Mouse (Mus musculus): ENCODE results near the gene Tmem131. TPM values are rescaled to one million over a fixed set of nuclear protein-coding genes. Genes with fewer than 3 reads are reported as not detected.

Tmem131 gene
- polyA plus RNA-seq, 2 experiments = 10.6 to 14.9 TPM

GRCm38 (mm10) chr1:36839858-36840257, 103.6 kb downstream of the Tmem131 start:
- Histone ChIP-seq H3K4me3 (ENCODE audit: insufficient read depth in 1 of 2, low read depth in 2 of 2, low read length in 2 of 2) (no peak overlapping the region), H3K9me3 (ENCODE audit: control insufficient read depth, low read length) (no peaks in the 10 kb centered on the region), H3K9ac (replicated peaks) (no peak overlapping the region), H3K27me3 (ENCODE audit: control insufficient read depth, insufficient read depth, low read length) (no peaks in the 10 kb centered on the region), H3K4me1 (replicated peaks; ENCODE audit: control insufficient read depth in 2 of 2, insufficient read depth in 2 of 2, low read length in 1 of 2) (peaks cover 3 to 11% of the 10 kb centered on the region in 2 experiments; a peak in 3 of 4 replicates), H3K4me2 (ENCODE audit: low read depth) (no peak overlapping the region), H3K36me3 (replicated peaks; ENCODE audit: control insufficient read depth, insufficient read depth, low read depth) (peaks cover 44% of the 10 kb centered on the region), H3K27ac (no peak overlapping the region)
- 64% methylated on average over 3 of the region's 3 CpGs for WGBS (ENCODE audit: insufficient replicate concordance)
- no peak for DNase-seq (ENCODE audit: low read depth in 3 of 3, low spot score in 3 of 3)
- TF ChIP-seq CTCF (IDR thresholded peaks at IDR 0.05; ENCODE audit: low read depth) = no peak
- no peak for ATAC-seq (ENCODE audit: insufficient read depth)

DNA sequence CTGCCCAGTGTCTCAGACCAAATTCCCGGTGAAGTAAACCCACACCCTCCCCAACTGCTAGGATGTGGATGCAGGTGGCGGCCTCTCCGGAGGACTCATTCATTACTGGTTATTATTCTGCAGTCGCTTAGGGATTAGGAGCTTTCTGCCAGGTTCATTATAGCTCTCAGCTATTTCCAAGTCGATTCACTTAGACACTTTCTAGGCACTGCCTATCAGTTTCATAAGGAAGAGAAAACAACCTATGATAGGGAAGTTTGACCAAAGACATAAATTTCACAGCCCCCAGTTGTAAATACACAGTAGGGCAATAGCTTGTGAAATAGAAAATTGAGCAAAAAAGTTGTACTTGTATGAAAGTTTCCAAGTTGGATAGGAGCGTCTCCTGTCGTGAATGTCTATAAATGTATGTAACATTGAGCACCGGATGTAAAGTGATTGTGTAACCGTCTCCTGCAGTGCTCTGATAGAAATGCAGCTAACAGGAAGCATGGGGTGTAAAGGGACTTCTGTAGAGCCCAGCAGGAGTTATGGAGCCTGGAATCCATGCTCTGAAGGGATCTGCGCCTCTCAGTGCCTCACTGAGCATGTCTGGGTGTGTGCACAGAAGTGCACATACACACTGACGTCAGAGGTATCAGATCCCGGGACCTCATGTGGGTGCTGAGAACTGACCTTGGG, 107.1 kb downstream of the Tmem131 start:
- H3K4me1 ChIP-seq (replicated peaks; ENCODE audit: control insufficient read depth in 2 of 2, insufficient read depth in 2 of 2, low read length in 1 of 2) = peaks cover 3 to 11% of the 10 kb centered on the region in 2 experiments; a peak in 3 of 4 replicates
- H3K36me3 ChIP-seq (replicated peaks; ENCODE audit: control insufficient read depth, insufficient read depth, low read depth) = peaks cover 69% of the 10 kb centered on the region
- H3K9me3 ChIP-seq (ENCODE audit: control insufficient read depth, low read length) = no peaks in the 10 kb centered on the region
- TF ChIP-seq CTCF (IDR thresholded peaks at IDR 0.05; ENCODE audit: low read depth) (no peak), EP300 (IDR thresholded peaks at IDR 0.05; ENCODE audit: low read depth) (no peak)
- ATAC-seq (ENCODE audit: insufficient read depth) (no peak), DNase-seq (ENCODE audit: low read depth in 3 of 3, low spot score in 3 of 3) (no peak)
- H3K4me2 ChIP-seq (ENCODE audit: low read depth) = no peak overlapping the region
- H3K27me3 ChIP-seq (ENCODE audit: control insufficient read depth, insufficient read depth, low read length) = no peaks in the 10 kb centered on the region
- WGBS (ENCODE audit: insufficient replicate concordance) = 62% methylated on average over 12 of the region's 12 CpGs
- no peak overlapping the region for H3K27ac ChIP-seq
- no peak overlapping the region for H3K4me3 ChIP-seq (ENCODE audit: insufficient read depth in 1 of 2, low read depth in 2 of 2, low read length in 2 of 2)
- H3K9ac ChIP-seq (replicated peaks) = no peak overlapping the region

- Histone ChIP-seq H3K9me3 (ENCODE audit: control insufficient read depth, low read length) (no peaks in the 10 kb centered on the region), H3K27me3 (ENCODE audit: control insufficient read depth, insufficient read depth, low read length) (no peaks in the 10 kb centered on the region), H3K27ac (no peak overlapping the region), H3K4me3 (ENCODE audit: insufficient read depth in 1 of 2, low read depth in 2 of 2, low read length in 2 of 2) (no peak overlapping the region), H3K9ac (replicated peaks) (no peak overlapping the region), H3K4me1 (replicated peaks; ENCODE audit: control insufficient read depth in 2 of 2, insufficient read depth in 2 of 2, low read length in 1 of 2) (peaks cover 1 to 6% of the 10 kb centered on the region in 2 experiments; a peak in 3 of 4 replicates), H3K4me2 (ENCODE audit: low read depth) (no peak overlapping the region), H3K36me3 (replicated peaks; ENCODE audit: control insufficient read depth, insufficient read depth, low read depth) (peaks cover 75% of the 10 kb centered on the region)
- DNase-seq (ENCODE audit: low read depth in 3 of 3, low spot score in 3 of 3) (no peak), ATAC-seq (ENCODE audit: insufficient read depth) (peak; percentile 73)
- 32% methylated on average over 3 of the region's 3 CpGs for WGBS (ENCODE audit: insufficient replicate concordance)
- TF ChIP-seq CTCF (IDR thresholded peaks at IDR 0.05; ENCODE audit: low read depth) (no peak), EP300 (IDR thresholded peaks at IDR 0.05; ENCODE audit: low read depth) (peak; percentile 85)
Measured at GRCm38 (mm10) chr1:36835593-36835992, 107.9 kb downstream of the Tmem131 start.

GRCm38 (mm10) chr1:36834090-36834489, 109.4 kb downstream of the Tmem131 start:
- DNase-seq (ENCODE audit: low read depth in 3 of 3, low spot score in 3 of 3) (no peak), ATAC-seq (ENCODE audit: insufficient read depth) (no peak)
- H3K4me3 ChIP-seq (ENCODE audit: insufficient read depth in 1 of 2, low read depth in 2 of 2, low read length in 2 of 2) = no peak overlapping the region
- TF ChIP-seq EP300 (IDR thresholded peaks at IDR 0.05; ENCODE audit: low read depth) (no peak), CTCF (IDR thresholded peaks at IDR 0.05; ENCODE audit: low read depth) (no peak)
- peaks cover 61% of the 10 kb centered on the region for H3K36me3 ChIP-seq (replicated peaks; ENCODE audit: control insufficient read depth, insufficient read depth, low read depth)
- no peak overlapping the region for H3K9ac ChIP-seq (replicated peaks)
- H3K4me2 ChIP-seq (ENCODE audit: low read depth) = no peak overlapping the region
- no peaks in the 10 kb centered on the region for H3K27me3 ChIP-seq (ENCODE audit: control insufficient read depth, insufficient read depth, low read length)
- H3K27ac ChIP-seq = no peak overlapping the region
- H3K4me1 ChIP-seq (replicated peaks; ENCODE audit: control insufficient read depth in 2 of 2, insufficient read depth in 2 of 2, low read length in 1 of 2) = peaks cover 0 to 3% of the 10 kb centered on the region in 2 experiments; a peak in 1 of 4 replicates
- no peaks in the 10 kb centered on the region for H3K9me3 ChIP-seq (ENCODE audit: control insufficient read depth, low read length)
- 93% methylated on average over 7 of the region's 7 CpGs for WGBS (ENCODE audit: insufficient replicate concordance)

DNA sequence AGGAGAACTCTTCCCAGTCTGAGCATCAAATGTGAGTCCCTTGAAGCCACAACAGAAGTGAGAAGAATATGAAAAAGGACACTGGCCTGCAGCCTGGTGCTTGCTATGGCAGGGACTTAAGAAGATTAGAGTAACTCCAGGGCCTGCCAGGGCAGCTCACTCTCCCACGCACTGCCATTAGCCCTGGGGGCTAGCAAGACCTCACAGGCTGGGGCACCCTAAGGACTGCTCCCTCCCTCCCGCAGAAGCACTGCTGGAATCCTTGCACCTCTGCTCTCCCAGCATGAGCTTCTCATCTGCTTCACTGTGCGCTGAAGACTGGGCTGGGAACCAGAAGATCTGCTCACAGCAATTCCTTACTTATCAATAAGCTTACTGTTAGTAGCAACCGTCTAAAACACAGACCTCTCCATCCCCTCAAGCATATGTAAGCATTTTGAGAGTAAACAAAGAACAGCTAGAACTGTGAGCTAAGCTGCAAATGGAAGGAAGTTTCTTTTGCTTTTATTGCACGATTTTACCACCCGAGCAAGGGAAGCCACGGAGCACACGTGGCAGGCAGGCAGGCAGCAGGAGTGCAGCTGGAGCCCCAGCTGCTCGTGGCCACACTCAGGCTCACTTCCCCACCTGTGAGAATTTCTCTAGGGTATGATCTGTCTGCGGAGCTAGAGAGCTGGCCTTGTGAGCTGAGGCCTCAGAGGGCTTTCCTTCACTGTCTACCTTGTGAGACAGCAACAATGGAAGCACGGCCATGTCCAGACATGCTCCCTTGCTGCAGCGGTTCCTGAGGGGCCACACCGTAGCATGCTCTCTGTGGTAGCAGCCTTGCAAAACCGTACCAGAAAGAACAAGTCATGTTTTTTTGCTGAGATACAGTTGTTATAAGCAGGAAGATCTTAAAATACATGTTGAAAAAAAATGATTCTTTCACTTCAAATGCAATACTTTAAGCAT, 112.3 kb downstream of the Tmem131 start:
- TF ChIP-seq EP300 (IDR thresholded peaks at IDR 0.05; ENCODE audit: low read depth) (no peak), CTCF (IDR thresholded peaks at IDR 0.05; ENCODE audit: low read depth) (no peak)

More for the DNA sequence above, 112.3 kb downstream of the Tmem131 start:
- no peaks in the 10 kb centered on the region for H3K9me3 ChIP-seq (ENCODE audit: control insufficient read depth, low read length)
- WGBS (ENCODE audit: insufficient replicate concordance) = 78% methylated on average over 14 of the region's 14 CpGs
- peaks cover 59% of the 10 kb centered on the region for H3K36me3 ChIP-seq (replicated peaks; ENCODE audit: control insufficient read depth, insufficient read depth, low read depth)
- no peaks in the 10 kb centered on the region for H3K27me3 ChIP-seq (ENCODE audit: control insufficient read depth, insufficient read depth, low read length)
- no peak overlapping the region for H3K4me2 ChIP-seq (ENCODE audit: low read depth)
- ATAC-seq (ENCODE audit: insufficient read depth) (no peak), DNase-seq (ENCODE audit: low read depth in 3 of 3, low spot score in 3 of 3) (no peak)
- H3K9ac ChIP-seq (replicated peaks) = no peak overlapping the region
- no peak overlapping the region for H3K27ac ChIP-seq
- H3K4me3 ChIP-seq (ENCODE audit: insufficient read depth in 1 of 2, low read depth in 2 of 2, low read length in 2 of 2) = no peak overlapping the region
- H3K4me1 ChIP-seq (replicated peaks; ENCODE audit: control insufficient read depth in 2 of 2, insufficient read depth in 2 of 2, low read length in 1 of 2) = no peaks in the 10 kb centered on the region
